Mouse (Mus musculus) spleen, adult 10 weeks (tissue): ENCODE results near the gene Suds3. TPM values are rescaled to one million over a fixed set of nuclear protein-coding genes. Genes with fewer than 3 reads are reported as not detected.

Source experiments
- polyA plus RNA-seq: library from polyadenylated mRNA; stranded (reverse); fragments of 350-450 nt; fragmentation: Illumina TruSeq; extraction: RNeasy Lipid Tissue Mini Kit (QIAGEN cat#74804); gene quantifications from one replicate; pipeline ENCODE4 v1.2.3, GENCODE M21; 2015; ENCODE audit warnings: low replicate concordance; ENCODE audit not compliant: insufficient read depth

Suds3 gene
- polyA plus RNA-seq = 75.4 TPM

GRCm38 (mm10) chr5:117115836-117116366, at the start of gene Suds3:
Gene Suds3 (minus strand): TSS chr5:117116113.

GRCm38 (mm10) chr5:117119777-117120488, 4.0 kb upstream of the Suds3 start, which contains the start of gene Taok3:
Gene Taok3 (plus strand): TSS chr5:117120129.

Other genes with a start within 250 kb of the Suds3 start
- gene Taok3, start 4.0 kb upstream of the Suds3 start, polyA plus RNA-seq = 45.5 TPM
- gene Pebp1, start 171.5 kb upstream of the Suds3 start, polyA plus RNA-seq = 93.1 TPM
- 11.2 TPM for gene Vsig10, start 203.0 kb upstream of the Suds3 start, polyA plus RNA-seq
- 34.6 TPM for gene Wsb2, start 241.2 kb upstream of the Suds3 start, polyA plus RNA-seq